Mouse (Mus musculus) intestine, postnatal 0 days (tissue): ENCODE data around the gene Ppm1b. TPM values are rescaled to one million over a fixed set of nuclear protein-coding genes. Genes with fewer than 3 reads are reported as not detected.

ENCODE experiments used
- ATAC-seq: fragments of 200-750 bp; cut with Nextera tagmentation; 2 replicates; pipeline ENCODE4 v1.8.0; 2017; ENCODE audit warnings: mild to moderate bottlenecking, moderate TSS enrichment, moderate library complexity
- H3K27ac ChIP-seq: fragments of 300-500 bp; sonication (generic); 2 replicates; pipeline ENCODE4 v1.5.1; 2014; ENCODE audit warnings: mild to moderate bottlenecking, low read depth, low read length, moderate library complexity
- H3K27me3 ChIP-seq: fragments of 300-500 bp; sonication (generic); replicated peaks from 2 replicates; pipeline ENCODE4 v1.6.1; 2014; ENCODE audit warnings: low read length, mixed read lengths; ENCODE audit not compliant: control insufficient read depth, insufficient read depth
- H3K36me3 ChIP-seq: fragments of 300-500 bp; sonication (generic); 2 replicates; pipeline ENCODE4 v1.6.1; 2014; ENCODE audit warnings: mild to moderate bottlenecking, moderate library complexity; ENCODE audit not compliant: control insufficient read depth, insufficient read depth
- H3K4me1 ChIP-seq: fragments of 300-500 bp; sonication (generic); replicated peaks from 2 replicates; pipeline ENCODE4 v1.6.1; 2014; ENCODE audit warnings: antibody characterized with exemption, low read length, mixed read lengths; ENCODE audit not compliant: control insufficient read depth, insufficient read depth
- H3K4me2 ChIP-seq: fragments of 300-500 bp; sonication (generic); replicated peaks from 2 replicates; pipeline ENCODE4 v1.6.1; 2014; ENCODE audit warnings: low read depth, mild to moderate bottlenecking, moderate library complexity
- H3K4me3 ChIP-seq: fragments of 300-500 bp; sonication (generic); 2 replicates; pipeline ENCODE4 v1.5.1; 2014; ENCODE audit warnings: low read depth, low read length
- H3K9ac ChIP-seq: fragments of 300-500 bp; sonication (generic); 2 replicates; pipeline ENCODE4 v1.6.1; 2014; ENCODE audit warnings: mild to moderate bottlenecking, low read depth, low read length
- H3K9me3 ChIP-seq: fragments of 300-500 bp; sonication (generic); 2 replicates; pipeline ENCODE4 v1.6.1; 2016; ENCODE audit warnings: mixed run types; ENCODE audit not compliant: control insufficient read depth
- CTCF ChIP-seq: sonication (generic); IDR thresholded peaks from 2 replicates; pipeline ENCODE4 v1.5.1; 2016; ENCODE audit warnings: low read depth, mild to moderate bottlenecking, control low read depth, antibody characterized with exemption, moderate library complexity
- WGBS: fragments of 180-500 bp; shearing (Covaris S2); extraction: QIAGEN DNeasy Blood & Tissue Kit; methylation state at CpG from one replicate; pipeline ENCODE4 v1.1.7; 2014; 5-methylcytosine and 5-hydroxymethylcytosine counted together
- polyA plus RNA-seq: library from polyadenylated mRNA; unstranded; fragments of >200 nt; fragmentation: Nextera tagmentation; extraction: Ambion mirVana; gene quantifications from 2 replicates; pipeline ENCODE4 v1.2.1, GENCODE M21; 2015

The Ppm1b gene
- polyA plus RNA-seq, 1 experiment from 2014 or later: 59.2 TPM

- TF ChIP-seq CTCF: peak; percentile 80
- WGBS: 34% methylated on average over 22 of the region's 22 CpGs
- no peak overlapping the region for H3K4me3 ChIP-seq
- H3K36me3 ChIP-seq: no peaks in the 10 kb centered on the region
- peak overlapping the region; percentile 47 for H3K27ac ChIP-seq
- H3K9me3 ChIP-seq: no peaks in the 10 kb centered on the region
- no peaks in the 10 kb centered on the region for H3K27me3 ChIP-seq
- no peaks in the 10 kb centered on the region for H3K4me1 ChIP-seq
- H3K4me2 ChIP-seq: peak overlapping the region; percentile 40
- peak; percentile 37 for ATAC-seq
- no peak overlapping the region for H3K9ac ChIP-seq
Observed at GRCm38 (mm10) chr17:85023247-85024167, 67.0 kb downstream of the Ppm1b start.

- Histone ChIP-seq H3K9me3 (no peaks in the 10 kb centered on the region), H3K36me3 (no peaks in the 10 kb centered on the region), H3K4me2 (peak overlapping the region; percentile 40; the same call in 1 of the 2 replicates), H3K9ac (no peak overlapping the region), H3K27me3 (no peaks in the 10 kb centered on the region), H3K27ac (peak overlapping the region; percentile 47), H3K4me3 (no peak overlapping the region), H3K4me1 (no peaks in the 10 kb centered on the region)
- ATAC-seq: peak; percentile 25; the same call in 1 of the 2 replicates
- no peak for TF ChIP-seq CTCF
- WGBS: 49% methylated on average over 8 of the region's 8 CpGs
Observed at GRCm38 (mm10) chr17:85024237-85024636, 67.7 kb downstream of the Ppm1b start.

GRCm38 (mm10) chr17:85025151-85025550, 68.6 kb downstream of the Ppm1b start:
- H3K4me2 ChIP-seq: no peak overlapping the region
- H3K27ac ChIP-seq: peak overlapping the region; percentile 47
- no peaks in the 10 kb centered on the region for H3K9me3 ChIP-seq
- H3K9ac ChIP-seq: no peak overlapping the region
- ATAC-seq: no peak
- TF ChIP-seq CTCF: no peak
- H3K4me3 ChIP-seq: no peak overlapping the region
- H3K27me3 ChIP-seq: no peaks in the 10 kb centered on the region
- H3K4me1 ChIP-seq: no peaks in the 10 kb centered on the region
- H3K36me3 ChIP-seq: no peaks in the 10 kb centered on the region
- 74% methylated on average over 6 of the region's 6 CpGs for WGBS

GRCm38 (mm10) chr17:85026436-85026835, 69.9 kb downstream of the Ppm1b start:
- no peak overlapping the region; the same call in 1 of the 2 replicates for H3K27ac ChIP-seq
- no peaks in the 10 kb centered on the region for H3K9me3 ChIP-seq
- no peak for TF ChIP-seq CTCF
- no peaks in the 10 kb centered on the region for H3K27me3 ChIP-seq
- no peaks in the 10 kb centered on the region for H3K36me3 ChIP-seq
- no peak overlapping the region for H3K4me3 ChIP-seq
- no peak overlapping the region for H3K4me2 ChIP-seq
- no peak overlapping the region for H3K9ac ChIP-seq
- no peak for ATAC-seq
- H3K4me1 ChIP-seq: no peaks in the 10 kb centered on the region
- WGBS: 48% methylated on average over 6 of the region's 6 CpGs

- 30% methylated on average over 3 of the region's 3 CpGs for WGBS
- H3K4me1 ChIP-seq: no peaks in the 10 kb centered on the region
- TF ChIP-seq CTCF: no peak
- peak; percentile 47 for ATAC-seq
- no peaks in the 10 kb centered on the region for H3K9me3 ChIP-seq
- H3K9ac ChIP-seq: no peak overlapping the region
- no peaks in the 10 kb centered on the region for H3K27me3 ChIP-seq
- no peak overlapping the region for H3K4me3 ChIP-seq
- no peak overlapping the region for H3K4me2 ChIP-seq
- peak overlapping the region; percentile 21; the same call in 1 of the 2 replicates for H3K27ac ChIP-seq
- H3K36me3 ChIP-seq: no peaks in the 10 kb centered on the region
Observed at GRCm38 (mm10) chr17:85027247-85027646, 70.7 kb downstream of the Ppm1b start.

GRCm38 (mm10) chr17:85028093-85028739, 71.7 kb downstream of the Ppm1b start, which contains the start of gene Slc3a1:
TSS of gene Slc3a1 (plus strand) at chr17:85028376.
- peak within 1 kb of the TSS; percentile 63 for H3K4me2 ChIP-seq
- 62% methylated on average over 20 of the region's 20 CpGs for WGBS
- H3K4me1 ChIP-seq: no peaks in the 10 kb centered on the region; the same call in 1 of the 2 replicates
- H3K9ac ChIP-seq: peak within 1 kb of the TSS; percentile 38; the same call in 1 of the 2 replicates
- H3K9me3 ChIP-seq: no peaks in the 10 kb centered on the region
- peak within 1 kb of the TSS; percentile 82 for H3K27ac ChIP-seq
- peak within 1 kb of the TSS; percentile 32 for H3K4me3 ChIP-seq
- no peak for TF ChIP-seq CTCF
- no peaks in the 10 kb centered on the region for H3K27me3 ChIP-seq
- no peaks in the 10 kb centered on the region for H3K36me3 ChIP-seq
- peak; percentile 57 for ATAC-seq
